Mouse (Mus musculus) hematopoietic multipotent progenitor cell, adult 10-12 weeks (in vitro differentiated cells): ENCODE data around the gene Tnp2. TPM values are rescaled to one million over a fixed set of nuclear protein-coding genes. Genes with fewer than 3 reads are reported as not detected.

Experiments
- polyA plus RNA-seq: library from polyadenylated mRNA; stranded (reverse); fragments of >175 nt; gene quantifications from 2 replicates; pipeline ENCODE4 v1.2.3, GENCODE M21; 2012; ENCODE audit warnings: low replicate concordance

The Tnp2 gene
- 0.42 and 1.7 TPM in 2 replicates for polyA plus RNA-seq

DNA sequence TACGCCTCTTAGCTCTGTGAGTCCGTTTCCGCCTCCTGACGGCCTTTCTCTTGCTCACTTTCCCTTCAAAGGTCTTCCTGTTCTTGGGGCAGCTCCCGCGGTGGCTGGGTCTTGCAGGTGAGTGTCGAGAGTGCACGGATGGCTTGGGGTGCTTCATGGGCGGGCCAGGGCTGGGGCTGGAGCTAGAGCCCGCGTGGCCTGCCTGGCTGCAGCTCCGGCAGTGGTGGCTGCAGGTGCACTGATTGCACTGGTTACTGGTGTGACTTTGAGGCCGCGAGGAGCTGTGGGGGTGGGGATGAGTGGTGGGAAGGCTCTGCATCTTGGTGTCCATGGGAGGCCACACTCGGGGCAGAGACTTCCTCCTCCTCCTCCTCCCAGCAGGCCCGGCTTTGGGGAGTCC, at the start of gene Tnp2:
Gene Tnp2, minus strand, starts transcription at position 390 of the 400 bp plus-strand sequence.

DNA sequence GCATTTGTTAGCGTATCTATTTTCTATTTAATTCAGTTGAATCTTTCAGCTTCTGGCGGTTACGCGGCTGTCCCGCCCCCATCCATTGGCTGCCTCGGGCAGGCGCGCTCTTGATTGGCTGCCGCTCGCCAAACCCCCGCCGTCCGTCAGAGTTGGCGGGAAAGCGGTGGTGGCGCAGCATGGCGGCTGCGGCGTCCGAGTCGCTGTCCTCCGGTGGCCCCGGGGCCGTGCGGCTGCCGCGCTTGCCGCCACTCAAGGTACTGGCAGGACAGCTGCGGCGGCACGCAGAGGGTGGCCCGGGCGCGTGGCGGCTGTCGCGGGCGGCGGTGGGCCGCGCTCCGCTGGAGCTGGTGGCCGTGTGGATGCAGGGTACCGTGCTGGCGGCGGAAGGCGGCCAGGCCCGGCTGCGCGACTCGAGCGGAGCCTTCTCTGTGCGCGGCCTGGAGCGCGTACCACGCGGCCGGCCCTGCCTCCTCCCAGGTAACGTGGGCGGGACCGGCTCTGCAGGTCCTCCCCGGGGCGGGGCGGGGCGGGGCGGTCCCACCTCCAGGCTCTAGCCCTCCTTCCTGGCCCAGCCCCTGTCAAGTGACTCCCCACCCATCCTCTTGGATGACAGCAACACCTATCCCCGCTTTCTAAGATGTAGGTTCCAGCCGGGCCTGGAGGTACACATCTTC, 46.6 kb upstream of the Tnp2 start, which contains the start of gene Rmi2:
Gene Rmi2, plus strand, starts transcription at position 149 of the 677 bp plus-strand sequence.

DNA sequence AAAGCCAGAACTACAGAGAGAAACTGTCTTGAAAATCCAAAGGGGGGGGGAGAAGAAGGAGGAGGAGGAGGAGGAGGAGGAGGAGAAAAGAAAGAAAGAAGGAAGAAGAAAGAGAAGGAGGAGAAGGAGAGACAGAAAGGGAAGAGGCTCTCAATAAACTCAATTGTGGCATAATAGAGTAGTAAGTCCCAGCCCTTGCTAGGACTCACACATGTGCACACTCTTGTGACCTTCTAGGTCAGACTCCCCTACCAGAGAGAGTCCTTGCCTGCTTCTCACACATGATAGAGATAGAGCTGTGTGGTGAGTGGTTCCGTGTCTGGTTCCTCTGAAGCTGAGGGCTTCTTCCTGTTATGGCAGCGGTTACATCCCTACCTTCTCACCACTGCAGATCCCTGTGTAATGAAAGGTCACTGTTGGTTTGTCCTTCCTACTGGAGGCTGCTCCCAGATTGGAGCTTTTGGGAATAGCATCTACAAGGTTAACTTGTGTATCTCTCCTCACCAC, 24.5 kb upstream of the Tnp2 start, which contains the start of gene Gm11172:
Gene Gm11172, plus strand, starts transcription at position 51 of the 507 bp plus-strand sequence.

DNA sequence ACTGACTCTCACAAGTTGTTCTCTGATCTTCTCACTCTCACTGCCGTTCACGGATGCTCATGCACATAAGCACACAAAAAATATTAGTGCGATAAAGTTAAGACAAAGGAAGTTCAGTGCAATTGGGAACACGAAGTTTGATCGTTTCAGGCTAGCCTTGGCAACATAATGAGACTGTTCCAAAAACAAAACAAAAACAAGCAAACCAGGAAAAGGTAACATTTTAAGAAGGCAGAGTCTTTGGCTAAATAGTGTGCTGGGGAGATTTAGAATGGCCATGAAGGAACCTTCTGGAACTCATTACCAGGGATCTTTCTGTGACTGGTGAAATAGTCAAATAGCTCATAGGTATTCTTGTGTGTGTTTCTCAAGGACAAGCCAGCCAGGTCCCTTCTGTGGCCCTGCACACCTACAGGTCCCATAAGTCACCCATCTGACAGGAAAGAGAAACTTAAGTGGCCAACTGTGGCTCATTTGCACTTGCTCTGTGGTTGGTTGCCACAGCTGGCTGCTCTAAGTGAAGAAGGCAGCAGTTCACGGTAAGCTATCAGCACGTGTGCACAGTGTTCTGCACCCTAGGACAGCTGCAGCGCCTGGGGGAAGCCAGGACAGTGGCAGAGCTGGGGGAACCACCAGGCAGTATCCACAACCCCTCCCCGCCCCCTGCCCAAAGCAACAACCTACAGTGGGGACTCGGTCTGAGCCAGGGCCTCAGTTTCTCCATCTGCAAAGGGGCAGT, 17.5 kb upstream of the Tnp2 start, which contains the start of gene Prm1:
Gene Prm1, minus strand, starts transcription at position 51 of the 739 bp plus-strand sequence.

DNA sequence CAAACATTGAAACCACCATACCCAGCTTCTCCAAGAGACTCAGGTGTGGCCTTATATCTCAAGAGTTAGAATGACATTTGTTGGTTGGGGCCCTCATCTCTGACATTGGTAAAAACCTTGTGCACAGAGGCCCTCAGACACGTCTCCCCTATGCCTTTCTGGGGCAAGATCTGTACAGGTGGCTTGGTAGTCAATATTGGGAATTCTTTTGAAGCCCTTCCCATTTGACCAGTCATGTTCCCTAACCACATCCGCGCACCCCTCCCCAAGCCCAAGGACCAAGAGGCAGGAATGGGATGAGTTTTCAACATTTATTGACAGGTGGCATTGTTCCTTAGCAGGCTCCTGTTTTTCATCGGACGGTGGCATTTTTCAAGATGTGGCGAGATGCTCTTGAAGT, 7.6 kb upstream of the Tnp2 start, which contains the start of gene Prm2:
Gene Prm2, minus strand, starts transcription at position 101 of the 400 bp plus-strand sequence.

DNA sequence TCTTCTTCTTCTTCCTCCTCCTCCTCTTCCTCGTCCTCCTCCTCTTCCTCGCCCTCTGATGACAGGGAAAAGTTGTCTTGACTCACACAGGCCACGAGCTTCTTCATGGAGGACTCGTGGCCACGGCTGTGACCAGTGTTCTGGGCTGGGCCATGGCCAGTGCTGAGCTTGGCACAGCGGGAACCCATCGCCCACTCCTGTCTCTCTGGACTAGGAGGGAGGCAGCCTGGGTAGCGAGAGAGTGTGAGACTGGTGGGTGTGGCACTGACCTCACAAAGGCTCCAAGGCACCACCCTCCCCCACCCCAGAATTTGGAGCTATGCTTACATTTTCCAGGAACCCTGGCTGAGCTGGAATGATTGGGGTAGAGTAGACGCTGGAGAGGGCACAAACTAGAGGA, 2.2 kb upstream of the Tnp2 start, which contains the start of gene Prm3:
Gene Prm3, minus strand, starts transcription at position 213 of the 400 bp plus-strand sequence.

DNA sequence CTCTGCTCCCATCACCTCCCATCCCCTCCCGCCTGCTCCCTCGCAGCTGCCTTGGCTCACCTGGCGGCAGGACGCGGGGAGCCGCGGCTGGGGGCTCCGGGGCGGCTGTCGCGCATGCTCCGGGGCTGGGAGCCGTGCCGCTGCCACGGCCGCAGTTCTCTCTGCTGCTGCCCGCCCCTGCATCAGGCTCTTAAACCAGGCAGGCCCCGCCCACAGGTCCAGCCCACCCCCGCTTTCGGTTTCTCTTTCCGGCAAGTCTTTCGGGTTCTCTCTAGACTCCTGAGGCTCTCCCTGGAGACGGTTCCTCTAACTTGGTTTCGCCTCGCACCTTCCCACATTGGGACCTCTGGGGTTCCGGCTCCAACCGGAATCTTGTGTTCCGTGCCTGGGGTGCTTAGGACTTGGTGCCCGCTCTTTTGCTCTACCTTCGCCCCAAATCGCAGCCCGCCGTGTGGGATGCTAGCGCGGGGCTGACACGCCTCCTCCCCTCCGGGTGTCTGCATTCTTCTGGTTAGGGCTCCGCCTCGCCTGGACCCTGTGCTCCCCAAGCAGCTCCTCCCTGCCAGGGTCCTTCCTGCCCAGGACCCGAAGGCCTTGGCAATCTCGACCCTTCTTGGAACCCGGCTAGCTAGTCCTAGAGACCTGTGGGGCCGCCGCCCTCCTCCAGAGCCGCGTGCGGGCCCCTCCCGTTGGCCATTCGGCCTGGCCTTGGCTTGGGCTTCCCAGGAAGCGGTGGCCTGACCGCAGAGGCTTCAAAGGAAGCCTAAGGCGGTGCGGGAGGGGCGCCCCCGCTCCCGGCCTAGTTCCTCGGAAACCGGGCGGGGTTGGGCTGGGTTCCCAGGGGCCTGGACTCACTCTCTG, 2.9 kb downstream of the Tnp2 start, which contains the start of gene Socs1:
Gene Socs1, minus strand, starts transcription at position 166 of the 861 bp plus-strand sequence.

Other genes with a start within 250 kb of the Tnp2 start
- gene Dexi, start 245.6 kb downstream of the Tnp2 start, polyA plus RNA-seq: 39.2 and 96.3 TPM in 2 replicates
- 19.6 and 27.6 TPM in 2 replicates for gene Clec16a, start 243.3 kb downstream of the Tnp2 start, polyA plus RNA-seq
- 35.0 and 105 TPM in 2 replicates for gene Socs1, start 3.1 kb downstream of the Tnp2 start, polyA plus RNA-seq
- not detected in 2 replicates for gene Prm3, start 2.3 kb upstream of the Tnp2 start, polyA plus RNA-seq
- gene Prm2, start 7.5 kb upstream of the Tnp2 start, polyA plus RNA-seq: not detected in 2 replicates
- not detected in 2 replicates for gene Prm1, start 17.2 kb upstream of the Tnp2 start, polyA plus RNA-seq
- gene Gm11172, start 24.3 kb upstream of the Tnp2 start, polyA plus RNA-seq: not detected in 2 replicates
- gene Rmi2, start 46.4 kb upstream of the Tnp2 start, polyA plus RNA-seq: 1.6 and 1.8 TPM in 2 replicates